8 mouse cellular contexts compared by ENCODE assay signal in the genomic region with DNA sequence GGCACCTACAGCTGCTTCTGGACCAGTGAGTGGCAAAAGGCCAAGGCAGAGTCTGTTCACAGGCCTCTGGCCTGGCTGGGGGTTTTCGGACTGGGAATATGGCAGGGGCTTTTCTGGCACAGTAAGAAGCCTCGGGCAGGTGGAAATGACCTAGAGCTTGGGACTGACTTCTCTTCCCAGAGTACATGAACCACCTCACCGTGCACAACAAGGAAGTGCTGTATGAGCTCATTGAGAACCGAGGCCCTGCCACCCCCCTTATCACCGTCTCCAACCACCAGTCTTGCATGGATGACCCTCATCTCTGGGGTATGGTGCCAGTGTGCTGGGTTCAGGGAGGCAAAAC. TPM values are rescaled to one million over a fixed set of nuclear protein-coding genes. Genes with fewer than 3 reads are reported as not detected.
DNase-seq lines count a peak whose midpoint lies in the region; ATAC-seq and TF ChIP-seq lines count a peak whose summit lies in the region.

No protein-coding gene starts in this region.

- H3K4me2 ChIP-seq in heart, embryonic 11.5 days, result peak overlapping the region; percentile 79
- H3K4me2 ChIP-seq in forebrain, embryonic 14.5 days (ENCODE audit: low read length), result peak overlapping the region; percentile 70
- peak overlapping the region; percentile 91 for H3K4me2 ChIP-seq in liver, embryonic 14.5 days (ENCODE audit: low read depth)

- peak overlapping the region; percentile 78 for H3K27ac ChIP-seq in heart, embryonic 11.5 days (ENCODE audit: low read depth, low read length)
- peak overlapping the region; percentile 83; the same call in 1 of the 2 replicates for H3K27ac ChIP-seq in forebrain, embryonic 14.5 days (ENCODE audit: low read depth, low read length)
- H3K27ac ChIP-seq in liver, embryonic 14.5 days, result peak overlapping the region; percentile 88

- no peak for TF ChIP-seq CTCF in E14TG2a.4 (conservative IDR thresholded peaks at IDR 0.05; ENCODE audit: low read length)
- no peak for TF ChIP-seq CTCF in liver, embryonic 14.5 days (IDR thresholded peaks at IDR 0.05; ENCODE audit: low read depth)

- no peak for ATAC-seq in heart, embryonic 11.5 days (replicated peaks; ENCODE audit: insufficient number of reproducible peaks, low FRiP score, low TSS enrichment)
- peak; percentile 13; the same call in 1 of the 2 replicates for ATAC-seq in forebrain, embryonic 14.5 days
- no peak for ATAC-seq in liver, embryonic 14.5 days (ENCODE audit: insufficient read depth)
- no peak for ATAC-seq in activated CD4-positive, CD25-positive, alpha-beta regulatory T cell, adult 4 months

- no peaks in the 10 kb centered on the region for H3K36me3 ChIP-seq in heart, embryonic 11.5 days (ENCODE audit: control insufficient read depth, insufficient read depth, low read length)
- H3K36me3 ChIP-seq in E14TG2a.4 (ENCODE audit: insufficient read depth, low read length), result peaks cover 30% of the 10 kb centered on the region
- H3K36me3 ChIP-seq in forebrain, embryonic 14.5 days (ENCODE audit: control insufficient read depth, insufficient read depth, low read length), result no peaks in the 10 kb centered on the region
- H3K36me3 ChIP-seq in liver, embryonic 14.5 days (replicated peaks; ENCODE audit: control insufficient read depth, insufficient read depth, low read depth), result no peaks in the 10 kb centered on the region

- DNase-seq in heart, postnatal 10 days, result no peak
- DNase-seq in forebrain, embryonic 14.5 days (ENCODE audit: low spot score), result no peak
- DNase-seq in liver, embryonic 14.5 days (ENCODE audit: low read depth in 3 of 3, low spot score in 3 of 3), result no peak
- DNase-seq in adrenal gland, adult 2 months, result no peak
- DNase-seq in right cerebral cortex, postnatal 10 days (ENCODE audit: low spot score in 2 of 2), result no peak

- H3K4me3 ChIP-seq in heart, embryonic 11.5 days (ENCODE audit: low read depth, low read length), result peak overlapping the region; percentile 55
- peak overlapping the region; percentile 86 for H3K4me3 ChIP-seq in E14TG2a.4 (replicated peaks; ENCODE audit: low read length)
- H3K4me3 ChIP-seq in forebrain, embryonic 14.5 days (ENCODE audit: low read depth, low read length), result peak overlapping the region; percentile 49
- peak overlapping the region; percentile 65 to 99 for H3K4me3 ChIP-seq in liver, embryonic 14.5 days (ENCODE audit: insufficient read depth in 1 of 2, low read depth in 2 of 2, low read length in 2 of 2)

- peaks cover 2% of the 10 kb centered on the region; the same call in 1 of the 2 replicates for H3K4me1 ChIP-seq in heart, embryonic 11.5 days (ENCODE audit: control insufficient read depth, insufficient read depth, low read length)
- peaks cover 15% of the 10 kb centered on the region for H3K4me1 ChIP-seq in E14TG2a.4 (replicated peaks; ENCODE audit: low read depth, low read length)
- peaks cover 4% of the 10 kb centered on the region; the same call in 1 of the 2 replicates for H3K4me1 ChIP-seq in forebrain, embryonic 14.5 days (ENCODE audit: control insufficient read depth, insufficient read depth, low read length)
- H3K4me1 ChIP-seq in liver, embryonic 14.5 days (replicated peaks; ENCODE audit: control insufficient read depth in 2 of 2, insufficient read depth in 2 of 2, low read length in 1 of 2), result peaks cover 0 to 12% of the 10 kb centered on the region in 2 experiments; a peak in 3 of 4 replicates

- H3K9me3 ChIP-seq in heart, embryonic 11.5 days (replicated peaks; ENCODE audit: control insufficient read depth, low read length), result no peaks in the 10 kb centered on the region
- no peaks in the 10 kb centered on the region for H3K9me3 ChIP-seq in E14TG2a.4 (ENCODE audit: low read length)
- no peaks in the 10 kb centered on the region for H3K9me3 ChIP-seq in forebrain, embryonic 14.5 days (replicated peaks; ENCODE audit: control insufficient read depth, low read length)
- no peaks in the 10 kb centered on the region for H3K9me3 ChIP-seq in liver, embryonic 14.5 days (ENCODE audit: control insufficient read depth, low read length)

- intact Hi-C loops in heart, postnatal 10 days (cut with DNase I), result loop anchor here (2.0 kb wide), 1 partner anchor 34 kb away; a partner anchor contains a TSS

- H3K9ac ChIP-seq in heart, embryonic 11.5 days (ENCODE audit: low read depth, low read length), result peak overlapping the region; percentile 73
- peak overlapping the region; percentile 75 for H3K9ac ChIP-seq in forebrain, embryonic 14.5 days (ENCODE audit: low read length)
- H3K9ac ChIP-seq in liver, embryonic 14.5 days (replicated peaks), result peak overlapping the region; percentile 68

- no peak for TF ChIP-seq EP300 in liver, embryonic 14.5 days (IDR thresholded peaks at IDR 0.05; ENCODE audit: low read depth)

- 55% methylated on average over 5 of the region's 5 CpGs for WGBS in heart, embryonic 11.5 days (ENCODE audit: insufficient replicate concordance)
- 50% methylated on average over 5 of the region's 5 CpGs for WGBS in forebrain, embryonic 14.5 days
- WGBS in liver, embryonic 14.5 days (ENCODE audit: insufficient replicate concordance), result 27% methylated on average over 5 of the region's 5 CpGs

- H3K27me3 ChIP-seq in heart, embryonic 11.5 days (ENCODE audit: control insufficient read depth, insufficient read depth, low read length), result no peaks in the 10 kb centered on the region
- H3K27me3 ChIP-seq in E14TG2a.4 (ENCODE audit: insufficient read depth, low read length), result no peaks in the 10 kb centered on the region
- no peaks in the 10 kb centered on the region for H3K27me3 ChIP-seq in forebrain, embryonic 14.5 days (replicated peaks; ENCODE audit: control insufficient read depth, insufficient read depth, low read length)
- no peaks in the 10 kb centered on the region for H3K27me3 ChIP-seq in liver, embryonic 14.5 days (ENCODE audit: control insufficient read depth, insufficient read depth, low read length)

RNA-seq across cellular contexts. Expression of a gene that starts 0.9 kb away (rescaled TPM):
- 10.5 and 11.5 TPM in 2 replicates for polyA plus RNA-seq in heart, embryonic 11.5 days (2014; fragmentation: Nextera tagmentation; extraction: Ambion mirVana)
- total RNA-seq in heart, postnatal 10 days (2021), result 10 to 100 TPM; 14.7 to 17.7 TPM
- 2.9 and 3.1 TPM in 2 replicates for polyA plus RNA-seq in forebrain, embryonic 14.5 days (2014; fragmentation: Nextera tagmentation; extraction: Ambion mirVana)
- 19.5 and 22.6 TPM in 2 replicates for polyA plus RNA-seq in liver, embryonic 14.5 days (2012; rRNA removed)
- 20.9 and 23.8 TPM in 2 replicates for polyA plus RNA-seq in liver, embryonic 14.5 days (2014; fragmentation: Nextera tagmentation; extraction: Ambion mirVana)
- total RNA-seq in adrenal gland, adult 2 months (2021), result 10 to 100 TPM; 13.1 to 13.5 TPM
- polyA plus RNA-seq in adrenal gland, adult 2 months (2012; rRNA removed), result 7.5 and 9.5 TPM in 2 replicates
- 10 to 100 TPM; 16.6 to 18.5 TPM for polyA plus RNA-seq in activated CD4-positive, CD25-positive, alpha-beta regulatory T cell, adult 4 months (2017; shearing (Covaris generic))

RNA-seq across cellular contexts. Expression of a gene that starts 1.4 kb away (rescaled TPM):
- polyA plus RNA-seq in heart, embryonic 11.5 days (2014; fragmentation: Nextera tagmentation; extraction: Ambion mirVana), result 49.1 and 58.2 TPM in 2 replicates
- 10 to 100 TPM; 40.4 to 44.1 TPM for total RNA-seq in heart, postnatal 10 days (2021)
- polyA plus RNA-seq in forebrain, embryonic 14.5 days (2014; fragmentation: Nextera tagmentation; extraction: Ambion mirVana), result 60.2 and 65.0 TPM in 2 replicates
- polyA plus RNA-seq in liver, embryonic 14.5 days (2012; rRNA removed), result 16.1 and 18.7 TPM in 2 replicates
- polyA plus RNA-seq in liver, embryonic 14.5 days (2014; fragmentation: Nextera tagmentation; extraction: Ambion mirVana), result 18.7 and 21.6 TPM in 2 replicates
- total RNA-seq in adrenal gland, adult 2 months (2021), result 10 to 100 TPM; 56.6 to 74.2 TPM
- polyA plus RNA-seq in adrenal gland, adult 2 months (2012; rRNA removed), result 126 and 136 TPM in 2 replicates
- 10 to 100 TPM; 42.1 to 51.3 TPM for polyA plus RNA-seq in activated CD4-positive, CD25-positive, alpha-beta regulatory T cell, adult 4 months (2017; shearing (Covaris generic))

RNA-seq across cellular contexts. Expression of a gene that starts 12.5 kb away (rescaled TPM):
- polyA plus RNA-seq in heart, embryonic 11.5 days (2014; fragmentation: Nextera tagmentation; extraction: Ambion mirVana), result 532 and 534 TPM in 2 replicates
- 100 to 1,000 TPM; 247 to 291 TPM for total RNA-seq in heart, postnatal 10 days (2021)
- polyA plus RNA-seq in forebrain, embryonic 14.5 days (2014; fragmentation: Nextera tagmentation; extraction: Ambion mirVana), result 528 and 677 TPM in 2 replicates
- 942 and 1,216 TPM in 2 replicates for polyA plus RNA-seq in liver, embryonic 14.5 days (2012; rRNA removed)
- 522 and 532 TPM in 2 replicates for polyA plus RNA-seq in liver, embryonic 14.5 days (2014; fragmentation: Nextera tagmentation; extraction: Ambion mirVana)
- total RNA-seq in adrenal gland, adult 2 months (2021), result 100 to 1,000 TPM; 220 to 443 TPM
- polyA plus RNA-seq in adrenal gland, adult 2 months (2012; rRNA removed), result 692 and 707 TPM in 2 replicates
- 1,000 to 10,000 TPM in 1 of 2 experiments, 100 to 1,000 TPM in 1; 640 to 1,689 TPM for polyA plus RNA-seq in activated CD4-positive, CD25-positive, alpha-beta regulatory T cell, adult 4 months (2017; shearing (Covaris generic))

RNA-seq across cellular contexts. Expression of a gene that starts 13.8 kb away (rescaled TPM):
- polyA plus RNA-seq in heart, embryonic 11.5 days (2014; fragmentation: Nextera tagmentation; extraction: Ambion mirVana), result 90.6 and 131 TPM in 2 replicates
- total RNA-seq in heart, postnatal 10 days (2021), result 100 to 1,000 TPM; 119 to 123 TPM
- polyA plus RNA-seq in forebrain, embryonic 14.5 days (2014; fragmentation: Nextera tagmentation; extraction: Ambion mirVana), result 168 and 185 TPM in 2 replicates
- 64.7 and 69.6 TPM in 2 replicates for polyA plus RNA-seq in liver, embryonic 14.5 days (2012; rRNA removed)
- polyA plus RNA-seq in liver, embryonic 14.5 days (2014; fragmentation: Nextera tagmentation; extraction: Ambion mirVana), result 54.1 and 60.6 TPM in 2 replicates
- 100 to 1,000 TPM; 262 to 281 TPM for total RNA-seq in adrenal gland, adult 2 months (2021)
- polyA plus RNA-seq in adrenal gland, adult 2 months (2012; rRNA removed), result 358 and 481 TPM in 2 replicates
- 100 to 1,000 TPM; 139 to 153 TPM for polyA plus RNA-seq in activated CD4-positive, CD25-positive, alpha-beta regulatory T cell, adult 4 months (2017; shearing (Covaris generic))

RNA-seq across cellular contexts. Expression of a gene that starts 21.7 kb away (rescaled TPM):
- polyA plus RNA-seq in heart, embryonic 11.5 days (2014; fragmentation: Nextera tagmentation; extraction: Ambion mirVana), result 131 and 162 TPM in 2 replicates
- 10 to 100 TPM; 88.1 to 93.0 TPM for total RNA-seq in heart, postnatal 10 days (2021)
- polyA plus RNA-seq in forebrain, embryonic 14.5 days (2014; fragmentation: Nextera tagmentation; extraction: Ambion mirVana), result 614 and 712 TPM in 2 replicates
- 95.0 and 105 TPM in 2 replicates for polyA plus RNA-seq in liver, embryonic 14.5 days (2012; rRNA removed)
- polyA plus RNA-seq in liver, embryonic 14.5 days (2014; fragmentation: Nextera tagmentation; extraction: Ambion mirVana), result 31.9 and 35.5 TPM in 2 replicates
- 100 to 1,000 TPM; 252 TPM for total RNA-seq in adrenal gland, adult 2 months (2021)
- polyA plus RNA-seq in adrenal gland, adult 2 months (2012; rRNA removed), result 160 and 195 TPM in 2 replicates
- 100 to 1,000 TPM; 176 to 227 TPM for polyA plus RNA-seq in activated CD4-positive, CD25-positive, alpha-beta regulatory T cell, adult 4 months (2017; shearing (Covaris generic))
